Mouse (Mus musculus) forebrain, embryonic 14.5 days (tissue): ENCODE results near the gene Mthfd2. TPM values are rescaled to one million over a fixed set of nuclear protein-coding genes. Genes with fewer than 3 reads are reported as not detected.

ENCODE experiments used
- ATAC-seq: fragments of 200-750 bp; cut with Nextera tagmentation; 2 replicates; pipeline ENCODE4 v1.8.0; 2017; ENCODE audit warnings: mild to moderate bottlenecking, moderate library complexity
- DNase-seq: peaks from one replicate; pipeline ENCODE4 v3.0.0-alpha.2; 2015; ENCODE audit warnings: low spot score
- H3K27ac ChIP-seq: fragments of 300-500 bp; sonication (generic); 2 replicates; pipeline ENCODE4 v1.5.1; 2014; ENCODE audit warnings: low read depth, mild to moderate bottlenecking, control low read depth, low read length, moderate library complexity
- H3K27me3 ChIP-seq: fragments of 300-500 bp; sonication (generic); replicated peaks from 2 replicates; pipeline ENCODE4 v1.6.1; 2014; ENCODE audit warnings: low read length, control low read depth, mixed read lengths; ENCODE audit not compliant: control insufficient read depth, insufficient read depth
- H3K36me3 ChIP-seq: fragments of 300-500 bp; sonication (generic); 2 replicates; pipeline ENCODE4 v1.6.1; 2014; ENCODE audit warnings: low read length, control low read depth; ENCODE audit not compliant: control insufficient read depth, insufficient read depth
- H3K4me1 ChIP-seq: fragments of 300-500 bp; sonication (generic); 2 replicates; pipeline ENCODE4 v1.6.1; 2014; ENCODE audit warnings: antibody characterized with exemption, low read length, control low read depth; ENCODE audit not compliant: control insufficient read depth, insufficient read depth
- H3K4me2 ChIP-seq: fragments of 300-500 bp; sonication (generic); 2 replicates; pipeline ENCODE4 v1.6.1; 2014; ENCODE audit warnings: mild to moderate bottlenecking, control low read depth, low read length
- H3K4me3 ChIP-seq: fragments of 300-500 bp; sonication (generic); 2 replicates; pipeline ENCODE4 v1.5.1; 2014; ENCODE audit warnings: low read depth, low read length, control low read depth
- H3K9ac ChIP-seq: fragments of 300-500 bp; sonication (generic); 2 replicates; pipeline ENCODE4 v1.6.1; 2014; ENCODE audit warnings: mild to moderate bottlenecking, low read length, control low read depth, moderate library complexity
- H3K9me3 ChIP-seq: fragments of 300-500 bp; sonication (generic); replicated peaks from 2 replicates; pipeline ENCODE4 v1.6.1; 2016; ENCODE audit warnings: low read length, control low read depth, mixed read lengths; ENCODE audit not compliant: control insufficient read depth
- WGBS: fragments of 180-500 bp; shearing (Covaris S2); extraction: QIAGEN DNeasy Blood & Tissue Kit; methylation state at CpG from one replicate; pipeline ENCODE4 v1.1.7; 2014; 5-methylcytosine and 5-hydroxymethylcytosine counted together
- polyA plus RNA-seq: library from polyadenylated mRNA; unstranded; fragments of >200 nt; fragmentation: Nextera tagmentation; extraction: Ambion mirVana; gene quantifications from 2 replicates; pipeline ENCODE4 v1.2.1, GENCODE M21; 2014

Gene Mthfd2
- polyA plus RNA-seq = 25.3 and 27.2 TPM in 2 replicates

GRCm38 (mm10) chr6:83325525-83326393 lies at the start of gene Mthfd2, which contains the start of gene Mob1a:
Mthfd2 (minus strand) TSS chr6:83325908.
Mob1a (plus strand) TSS chr6:83326016.
- peak; percentile 98 for DNase-seq
- Histone ChIP-seq H3K9ac (peak within 1 kb of the TSS; percentile 95), H3K36me3 (peaks cover 17% of the 10 kb centered on the region), H3K4me2 (peak within 1 kb of the TSS; percentile 83), H3K4me1 (peaks cover 12% of the 10 kb centered on the region), H3K4me3 (peak within 1 kb of the TSS; percentile 90), H3K9me3 (no peaks in the 10 kb centered on the region), H3K27ac (peak within 1 kb of the TSS; percentile 84), H3K27me3 (no peaks in the 10 kb centered on the region)
- peak; percentile 99 for ATAC-seq
- 2% methylated on average over 62 of the region's 65 CpGs for WGBS

GRCm38 (mm10) chr6:83373704-83374300 lies 48.1 kb upstream of the Mthfd2 start:
- Histone ChIP-seq H3K36me3 (peaks cover 100% of the 10 kb centered on the region), H3K27ac (no peak overlapping the region), H3K4me3 (no peak overlapping the region), H3K4me1 (no peaks in the 10 kb centered on the region), H3K9me3 (no peaks in the 10 kb centered on the region), H3K9ac (no peak overlapping the region), H3K27me3 (no peaks in the 10 kb centered on the region), H3K4me2 (no peak overlapping the region)
- ATAC-seq = no peak
- 83% methylated on average over 9 of the region's 9 CpGs for WGBS
- DNase-seq = no peak

- Histone ChIP-seq H3K9ac (no peak overlapping the region), H3K4me2 (no peak overlapping the region), H3K27ac (no peak overlapping the region), H3K36me3 (peaks cover 99% of the 10 kb centered on the region), H3K4me1 (no peaks in the 10 kb centered on the region), H3K27me3 (no peaks in the 10 kb centered on the region), H3K9me3 (no peaks in the 10 kb centered on the region), H3K4me3 (no peak overlapping the region)
- ATAC-seq (no peak), DNase-seq (no peak)
- WGBS = 87% methylated on average over 3 of the region's 3 CpGs
Observed at GRCm38 (mm10) chr6:83371350-83371749, 45.6 kb upstream of the Mthfd2 start.

- no peaks in the 10 kb centered on the region for H3K4me1 ChIP-seq
- no peaks in the 10 kb centered on the region for H3K27me3 ChIP-seq
- no peak overlapping the region for H3K27ac ChIP-seq
- no peak overlapping the region for H3K9ac ChIP-seq
- H3K4me3 ChIP-seq = no peak overlapping the region
- H3K4me2 ChIP-seq = no peak overlapping the region
- ATAC-seq (no peak), DNase-seq (no peak)
- WGBS = 93% methylated on average over 21 of the region's 21 CpGs
- H3K36me3 ChIP-seq = peaks cover 97% of the 10 kb centered on the region
- H3K9me3 ChIP-seq = no peaks in the 10 kb centered on the region
Observed at GRCm38 (mm10) chr6:83370316-83370965, 44.7 kb upstream of the Mthfd2 start.

- no peaks in the 10 kb centered on the region for H3K9me3 ChIP-seq
- H3K9ac ChIP-seq = no peak overlapping the region
- H3K27me3 ChIP-seq = no peaks in the 10 kb centered on the region
- DNase-seq (no peak), ATAC-seq (no peak)
- H3K4me1 ChIP-seq = no peaks in the 10 kb centered on the region
- H3K27ac ChIP-seq = no peak overlapping the region
- no peak overlapping the region for H3K4me3 ChIP-seq
- H3K36me3 ChIP-seq = peaks cover 73% of the 10 kb centered on the region
- 88% methylated on average over 12 of the region's 12 CpGs for WGBS
- no peak overlapping the region for H3K4me2 ChIP-seq
Observed at GRCm38 (mm10) chr6:83363075-83363474, 37.4 kb upstream of the Mthfd2 start.

GRCm38 (mm10) chr6:83361523-83362248 lies 36.0 kb upstream of the Mthfd2 start:
- Histone ChIP-seq H3K9me3 (no peaks in the 10 kb centered on the region), H3K27me3 (no peaks in the 10 kb centered on the region), H3K27ac (no peak overlapping the region), H3K4me2 (no peak overlapping the region), H3K36me3 (peaks cover 60% of the 10 kb centered on the region), H3K9ac (no peak overlapping the region), H3K4me1 (no peaks in the 10 kb centered on the region), H3K4me3 (no peak overlapping the region)
- DNase-seq = no peak
- 88% methylated on average over 11 of the region's 11 CpGs for WGBS
- ATAC-seq = no peak

- H3K27ac ChIP-seq = no peak overlapping the region
- no peak overlapping the region for H3K9ac ChIP-seq
- no peak overlapping the region for H3K4me2 ChIP-seq
- peaks cover 68% of the 10 kb centered on the region for H3K36me3 ChIP-seq
- no peak for DNase-seq
- no peaks in the 10 kb centered on the region for H3K27me3 ChIP-seq
- H3K9me3 ChIP-seq = no peaks in the 10 kb centered on the region
- no peak for ATAC-seq
- 92% methylated on average over 10 of the region's 10 CpGs for WGBS
- H3K4me3 ChIP-seq = no peak overlapping the region
- H3K4me1 ChIP-seq = no peaks in the 10 kb centered on the region
Observed at GRCm38 (mm10) chr6:83357436-83357835, 31.7 kb upstream of the Mthfd2 start.

GRCm38 (mm10) chr6:83356569-83357138 lies 30.9 kb upstream of the Mthfd2 start:
- DNase-seq (peak; percentile 89), ATAC-seq (peak; percentile 80)
- Histone ChIP-seq H3K4me1 (no peaks in the 10 kb centered on the region), H3K36me3 (peaks cover 64% of the 10 kb centered on the region), H3K9me3 (no peaks in the 10 kb centered on the region), H3K9ac (no peak overlapping the region), H3K4me3 (no peak overlapping the region), H3K27ac (no peak overlapping the region), H3K4me2 (no peak overlapping the region), H3K27me3 (no peaks in the 10 kb centered on the region)
- 23% methylated on average over 7 of the region's 7 CpGs for WGBS
